Mouse (Mus musculus): ENCODE data around the gene Tnfrsf1b. TPM values are rescaled to one million over a fixed set of nuclear protein-coding genes. Genes with fewer than 3 reads are reported as not detected.

Gene Tnfrsf1b
- polyA plus RNA-seq, 1 experiment from 2014 or later: 2.9 TPM

DNA sequence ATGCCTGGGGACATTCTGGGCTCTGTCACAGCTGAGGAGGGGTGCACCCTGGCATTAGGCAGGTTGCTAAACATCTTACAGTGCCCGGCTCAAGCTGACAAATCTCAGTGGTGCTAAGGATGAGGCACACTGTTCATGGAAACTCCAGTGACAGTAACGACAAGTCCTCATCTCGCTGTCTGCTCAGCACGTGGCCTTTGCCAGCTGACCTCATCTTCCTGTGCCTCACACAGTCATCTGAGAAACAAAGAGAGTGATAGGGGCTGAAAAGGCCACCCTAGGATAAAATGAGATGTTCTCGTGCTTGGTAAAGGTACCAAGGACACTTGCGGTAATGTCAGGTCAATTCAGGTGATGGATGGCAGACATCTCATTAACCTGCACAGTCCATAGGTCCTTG is 36.8 kb upstream of the Tnfrsf1b start:
- H3K4me2 ChIP-seq (replicated peaks; ENCODE audit: low read depth): no peak overlapping the region
- no peaks in the 10 kb centered on the region for H3K4me1 ChIP-seq (replicated peaks; ENCODE audit: control insufficient read depth, insufficient read depth, low read length)
- no peaks in the 10 kb centered on the region for H3K27me3 ChIP-seq (replicated peaks; ENCODE audit: control insufficient read depth, insufficient read depth, low read length)
- H3K9ac ChIP-seq (ENCODE audit: low read depth, low read length): no peak overlapping the region
- H3K4me3 ChIP-seq (ENCODE audit: low read depth, low read length): no peak overlapping the region
- TF ChIP-seq CTCF (IDR thresholded peaks at IDR 0.05; ENCODE audit: low read depth): no peak
- WGBS: 69% methylated on average over 6 of the region's 6 CpGs
- ATAC-seq: no peak
- H3K9me3 ChIP-seq (ENCODE audit: control insufficient read depth): no peaks in the 10 kb centered on the region
- H3K27ac ChIP-seq (ENCODE audit: low read depth, low read length): no peak overlapping the region
- no peaks in the 10 kb centered on the region for H3K36me3 ChIP-seq (ENCODE audit: control insufficient read depth, insufficient read depth)

DNA sequence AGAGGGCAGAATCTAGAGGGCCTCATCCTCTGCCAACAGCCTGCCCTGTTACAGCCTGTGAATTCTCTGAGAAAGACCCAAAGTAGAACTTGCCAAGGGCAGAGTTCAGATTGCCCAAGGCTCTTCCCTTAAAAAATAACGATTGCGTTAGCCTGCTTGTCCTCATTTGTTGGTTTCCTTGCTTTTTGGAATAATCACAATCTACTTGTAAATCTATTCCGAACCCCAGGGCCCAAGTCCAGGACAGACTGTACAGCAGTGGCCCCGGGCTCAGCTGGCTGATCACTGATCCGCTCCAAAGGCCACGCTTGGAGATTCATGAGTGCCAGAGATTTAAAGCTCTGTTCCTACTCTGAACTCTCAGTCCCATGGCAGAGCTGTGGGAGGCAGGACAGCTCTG is 34.3 kb upstream of the Tnfrsf1b start:
- Histone ChIP-seq H3K4me3 (ENCODE audit: low read depth, low read length) (no peak overlapping the region), H3K4me2 (replicated peaks; ENCODE audit: low read depth) (no peak overlapping the region), H3K4me1 (replicated peaks; ENCODE audit: control insufficient read depth, insufficient read depth, low read length) (no peaks in the 10 kb centered on the region), H3K27ac (ENCODE audit: low read depth, low read length) (no peak overlapping the region), H3K27me3 (replicated peaks; ENCODE audit: control insufficient read depth, insufficient read depth, low read length) (no peaks in the 10 kb centered on the region), H3K9me3 (ENCODE audit: control insufficient read depth) (no peaks in the 10 kb centered on the region), H3K36me3 (ENCODE audit: control insufficient read depth, insufficient read depth) (no peaks in the 10 kb centered on the region), H3K9ac (ENCODE audit: low read depth, low read length) (no peak overlapping the region)
- TF ChIP-seq CTCF (IDR thresholded peaks at IDR 0.05; ENCODE audit: low read depth): no peak
- ATAC-seq: peak; percentile 55; the same call in 1 of the 2 replicates
- WGBS: 63% methylated on average over 6 of the region's 6 CpGs

DNA sequence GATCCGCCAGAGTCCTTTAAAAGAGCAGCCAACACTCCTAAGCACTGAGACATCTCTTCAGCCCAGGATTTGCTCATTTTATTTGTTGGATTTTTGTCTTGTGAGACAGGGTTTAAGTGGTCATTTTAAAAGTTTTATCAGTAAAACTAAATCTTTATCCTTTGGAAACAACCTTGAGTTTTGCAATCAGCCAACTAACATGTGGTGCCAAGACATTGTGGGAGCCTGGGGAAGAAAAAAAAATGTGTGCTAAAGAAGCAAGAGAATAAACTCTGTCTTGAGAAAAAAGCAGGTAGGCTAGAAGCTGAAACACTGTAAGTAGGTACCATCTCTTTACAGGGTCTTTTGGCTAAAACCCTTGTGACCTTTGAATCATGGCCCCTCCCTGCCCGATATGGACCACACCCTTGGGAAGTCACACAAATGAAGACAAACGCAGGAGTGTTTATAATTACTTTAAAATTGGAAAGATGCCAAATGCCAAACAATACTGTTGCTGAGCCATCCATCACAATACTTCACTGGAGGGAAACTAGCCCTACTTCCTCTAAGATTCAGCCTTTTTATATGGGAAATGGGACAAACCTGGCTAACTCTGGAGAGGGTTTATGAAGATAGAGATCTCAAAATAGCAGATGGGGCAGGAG is 32.2 kb upstream of the Tnfrsf1b start:
- TF ChIP-seq CTCF (IDR thresholded peaks at IDR 0.05; ENCODE audit: low read depth): no peak
- Histone ChIP-seq H3K4me3 (ENCODE audit: low read depth, low read length) (no peak overlapping the region), H3K36me3 (ENCODE audit: control insufficient read depth, insufficient read depth) (no peaks in the 10 kb centered on the region), H3K9ac (ENCODE audit: low read depth, low read length) (no peak overlapping the region), H3K4me2 (replicated peaks; ENCODE audit: low read depth) (no peak overlapping the region), H3K4me1 (replicated peaks; ENCODE audit: control insufficient read depth, insufficient read depth, low read length) (no peaks in the 10 kb centered on the region), H3K9me3 (ENCODE audit: control insufficient read depth) (no peaks in the 10 kb centered on the region), H3K27ac (ENCODE audit: low read depth, low read length) (no peak overlapping the region), H3K27me3 (replicated peaks; ENCODE audit: control insufficient read depth, insufficient read depth, low read length) (no peaks in the 10 kb centered on the region)
- peak; percentile 66 for ATAC-seq
- WGBS: 37% methylated on average over 3 of the region's 3 CpGs

DNA sequence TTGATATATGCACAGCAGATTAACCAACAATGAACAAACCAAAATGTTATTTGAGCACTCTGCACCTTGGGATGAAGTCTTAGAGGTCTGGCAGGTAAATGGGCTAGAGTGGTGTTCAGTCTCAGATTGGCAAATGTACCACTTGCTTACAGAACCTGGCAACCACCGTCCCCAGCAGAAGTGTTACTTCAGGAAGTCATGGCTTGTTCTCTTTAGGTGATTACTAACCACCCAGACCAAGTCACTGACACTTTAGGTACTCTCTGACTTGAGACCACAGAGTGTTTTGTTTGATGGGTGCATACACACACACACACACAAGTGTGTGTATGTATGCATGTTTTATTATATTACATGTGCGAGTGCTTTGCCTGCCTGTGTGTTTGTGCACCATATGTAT is 31.6 kb upstream of the Tnfrsf1b start:
- no peaks in the 10 kb centered on the region for H3K4me1 ChIP-seq (replicated peaks; ENCODE audit: control insufficient read depth, insufficient read depth, low read length)
- H3K4me3 ChIP-seq (ENCODE audit: low read depth, low read length): no peak overlapping the region
- H3K4me2 ChIP-seq (replicated peaks; ENCODE audit: low read depth): no peak overlapping the region
- no peaks in the 10 kb centered on the region for H3K27me3 ChIP-seq (replicated peaks; ENCODE audit: control insufficient read depth, insufficient read depth, low read length)
- no peak for ATAC-seq
- no peak overlapping the region for H3K27ac ChIP-seq (ENCODE audit: low read depth, low read length)
- no peak for TF ChIP-seq CTCF (IDR thresholded peaks at IDR 0.05; ENCODE audit: low read depth)
- no peaks in the 10 kb centered on the region for H3K9me3 ChIP-seq (ENCODE audit: control insufficient read depth)
- no peaks in the 10 kb centered on the region for H3K36me3 ChIP-seq (ENCODE audit: control insufficient read depth, insufficient read depth)
- WGBS: 82% methylated on average over 2 of the region's 2 CpGs
- no peak overlapping the region for H3K9ac ChIP-seq (ENCODE audit: low read depth, low read length)

DNA sequence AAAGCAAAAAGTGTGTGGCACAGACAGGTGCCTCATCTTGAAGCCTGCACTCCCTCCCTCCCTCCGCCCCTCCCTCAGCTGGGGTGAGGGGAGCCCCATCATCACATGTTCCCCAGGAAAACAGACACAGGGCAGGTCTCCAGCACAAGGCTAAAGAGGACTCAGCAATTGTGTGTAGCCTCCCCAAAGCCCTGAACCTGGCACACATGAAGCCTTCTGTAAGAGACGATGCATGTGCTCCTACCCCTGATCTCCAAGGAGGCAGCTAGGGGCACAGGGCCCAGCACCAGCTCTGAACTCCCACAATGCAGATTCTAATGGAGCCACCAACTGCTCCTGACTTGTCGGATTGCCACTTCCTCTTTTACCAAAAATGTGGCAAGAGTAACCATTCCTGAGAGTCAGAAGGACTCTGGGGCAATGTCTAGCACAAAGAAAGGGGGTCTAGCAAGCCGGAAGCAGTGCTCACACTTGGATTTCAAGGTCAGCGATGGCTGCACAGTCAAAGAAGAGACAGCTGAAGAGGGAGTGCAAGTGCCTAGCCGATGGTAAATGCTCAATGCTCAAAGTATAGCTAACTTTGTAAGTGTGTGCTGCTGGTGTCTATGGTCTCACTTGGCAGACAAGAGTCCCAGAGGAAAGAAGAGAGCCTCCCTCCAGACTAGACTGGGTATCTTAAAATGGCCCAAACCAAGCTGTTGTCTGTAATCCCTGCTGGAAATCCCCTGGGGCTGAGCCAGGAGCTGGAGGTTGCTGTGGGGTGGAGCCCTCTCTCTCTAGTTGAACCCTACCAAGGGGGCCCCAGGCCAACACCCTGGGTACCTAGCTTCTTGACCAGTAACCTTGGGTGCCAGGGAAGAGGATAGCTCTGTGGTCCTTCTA is 29.9 kb upstream of the Tnfrsf1b start:
- no peaks in the 10 kb centered on the region for H3K9me3 ChIP-seq (ENCODE audit: control insufficient read depth)
- no peaks in the 10 kb centered on the region for H3K4me1 ChIP-seq (replicated peaks; ENCODE audit: control insufficient read depth, insufficient read depth, low read length)
- 80% methylated on average over 6 of the region's 6 CpGs for whole genome bisulfite sequencing
- TF ChIP-seq CTCF (IDR thresholded peaks at IDR 0.05; ENCODE audit: low read depth): no peak
- H3K27ac ChIP-seq (ENCODE audit: low read depth, low read length): no peak overlapping the region
- H3K4me3 ChIP-seq (ENCODE audit: low read depth, low read length): no peak overlapping the region
- no peak for ATAC-seq
- no peaks in the 10 kb centered on the region for H3K27me3 ChIP-seq (replicated peaks; ENCODE audit: control insufficient read depth, insufficient read depth, low read length)
- H3K4me2 ChIP-seq (replicated peaks; ENCODE audit: low read depth): no peak overlapping the region
- H3K9ac ChIP-seq (ENCODE audit: low read depth, low read length): no peak overlapping the region
- no peaks in the 10 kb centered on the region for H3K36me3 ChIP-seq (ENCODE audit: control insufficient read depth, insufficient read depth)

DNA sequence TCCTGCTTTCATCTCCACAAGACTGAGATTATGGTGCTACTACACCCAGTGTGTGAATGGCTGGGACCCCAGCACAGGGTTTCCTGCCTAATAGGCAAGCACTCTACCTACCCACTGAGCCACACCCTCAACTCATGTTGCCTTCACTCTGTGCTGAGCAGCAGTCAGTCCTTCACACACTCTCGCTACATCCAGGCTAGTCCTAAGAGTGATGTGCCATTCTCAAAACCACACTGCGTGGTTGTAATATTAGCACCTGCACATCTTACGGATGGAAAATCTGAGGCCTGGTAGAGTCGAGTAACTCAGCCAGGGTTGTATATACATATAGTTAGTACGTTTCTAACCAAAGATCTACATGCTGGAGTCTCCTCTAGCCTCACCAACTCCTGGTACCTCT is 28.2 kb upstream of the Tnfrsf1b start:
- Histone ChIP-seq H3K27ac (ENCODE audit: low read depth, low read length) (no peak overlapping the region), H3K27me3 (replicated peaks; ENCODE audit: control insufficient read depth, insufficient read depth, low read length) (no peaks in the 10 kb centered on the region), H3K4me1 (replicated peaks; ENCODE audit: control insufficient read depth, insufficient read depth, low read length) (no peaks in the 10 kb centered on the region), H3K36me3 (ENCODE audit: control insufficient read depth, insufficient read depth) (no peaks in the 10 kb centered on the region), H3K9ac (ENCODE audit: low read depth, low read length) (no peak overlapping the region), H3K9me3 (ENCODE audit: control insufficient read depth) (no peaks in the 10 kb centered on the region), H3K4me2 (replicated peaks; ENCODE audit: low read depth) (no peak overlapping the region), H3K4me3 (ENCODE audit: low read depth, low read length) (no peak overlapping the region)
- WGBS: 95% methylated on average over 5 of the region's 5 CpGs
- ATAC-seq: no peak
- TF ChIP-seq CTCF (IDR thresholded peaks at IDR 0.05; ENCODE audit: low read depth): no peak

Measured in intestine, postnatal 0 days (tissue).